Mouse (Mus musculus) heart, adult 11 months (tissue): ENCODE data around the gene Tmod4.

Source experiments
- DNase-seq: peaks from one replicate; pipeline ENCODE4 v3.0.0; 2022

Tmod4 gene

DNA sequence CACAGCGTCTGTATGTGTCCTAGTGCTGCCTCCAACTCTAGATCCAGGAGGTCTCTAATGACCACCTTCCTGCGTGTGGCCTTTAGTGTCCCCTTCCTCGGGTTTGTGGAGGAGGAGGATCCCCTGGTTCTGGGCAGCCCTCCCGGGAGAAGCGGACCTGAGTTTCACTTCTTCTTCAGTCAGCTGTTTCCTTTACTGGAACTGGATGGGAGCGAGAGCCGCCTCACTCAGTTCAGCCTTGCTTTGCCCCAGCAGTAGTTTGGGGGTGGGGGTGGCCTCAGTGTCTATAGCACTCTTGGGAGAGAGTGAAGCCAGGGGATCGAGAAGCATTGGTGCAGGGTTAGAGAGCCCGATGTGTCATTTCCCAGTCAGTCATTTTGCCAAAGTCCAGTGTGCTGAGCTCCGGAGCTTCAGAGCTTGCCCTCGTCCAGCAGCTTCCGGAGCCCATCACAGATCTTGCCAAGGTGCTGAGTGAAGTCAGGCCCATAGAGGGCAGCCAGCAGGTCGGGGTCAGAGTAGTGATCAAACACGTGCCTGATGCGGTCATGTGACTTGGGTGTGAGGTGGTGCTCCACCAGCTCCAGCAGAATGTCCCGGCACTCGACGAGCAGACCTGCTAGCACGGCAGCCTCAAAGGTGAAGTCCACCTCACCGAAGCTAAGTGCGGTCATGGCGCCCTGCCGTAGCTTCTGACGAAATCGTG, 15.5 kb downstream of the Tmod4 start:
- DNase-seq = peak; percentile 96

DNA sequence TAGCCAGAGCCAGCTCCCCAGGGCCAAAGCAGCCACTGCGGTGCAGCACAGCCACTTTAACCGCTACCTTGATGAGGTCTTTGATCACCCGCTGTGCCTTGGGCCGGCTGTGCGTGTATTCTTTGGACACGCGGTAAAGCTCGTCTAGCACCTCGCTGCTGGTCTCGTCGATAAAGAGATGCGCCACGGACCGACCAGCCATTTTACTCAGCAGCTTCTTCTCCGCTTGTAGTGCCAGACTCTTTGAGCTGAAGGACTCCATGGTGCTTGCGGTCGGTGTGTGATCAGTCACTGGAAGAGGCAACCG, 16.0 kb downstream of the Tmod4 start:
- no peak for DNase-seq

DNA sequence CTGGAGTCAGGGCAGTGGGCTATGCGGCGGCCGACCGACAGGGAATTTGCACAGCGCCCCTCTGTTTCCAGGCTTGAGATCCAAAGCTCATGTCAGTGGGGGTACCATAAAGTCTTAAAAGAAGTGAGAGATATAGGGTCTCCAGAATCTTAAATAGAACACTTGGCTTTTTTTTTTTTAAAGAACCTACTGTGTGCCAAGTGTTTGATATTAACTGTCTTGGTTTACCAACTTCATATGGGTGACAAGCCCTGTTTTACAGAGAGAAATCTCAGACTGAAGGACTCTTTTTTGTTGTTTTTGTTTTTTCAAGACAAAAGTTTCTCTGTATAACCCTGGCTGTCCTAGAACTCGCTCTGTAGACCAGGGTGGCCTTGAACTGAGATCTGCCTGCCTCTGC, 16.5 kb downstream of the Tmod4 start:
- DNase-seq = no peak

DNA sequence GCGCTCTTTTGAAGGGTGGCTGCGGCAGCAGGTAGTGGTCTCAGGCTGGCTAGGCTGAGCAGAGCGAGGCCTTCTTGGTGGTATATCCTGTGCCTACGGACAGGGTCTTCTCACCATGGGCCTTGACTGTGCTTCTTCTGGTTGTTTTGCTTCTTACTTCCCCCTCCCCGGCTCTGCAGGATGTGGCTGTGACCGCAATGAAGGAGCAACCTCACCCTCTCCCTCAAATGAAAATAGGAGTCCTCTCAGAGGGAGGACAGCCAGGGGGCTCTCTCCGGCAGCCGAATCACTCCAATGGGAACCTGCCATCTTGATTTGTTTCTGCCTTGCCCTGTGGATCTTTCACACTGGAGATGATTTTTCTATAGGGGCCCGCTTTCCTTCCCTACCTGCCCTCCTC, 17.2 kb downstream of the Tmod4 start:
- DNase-seq = peak; percentile 97

DNA sequence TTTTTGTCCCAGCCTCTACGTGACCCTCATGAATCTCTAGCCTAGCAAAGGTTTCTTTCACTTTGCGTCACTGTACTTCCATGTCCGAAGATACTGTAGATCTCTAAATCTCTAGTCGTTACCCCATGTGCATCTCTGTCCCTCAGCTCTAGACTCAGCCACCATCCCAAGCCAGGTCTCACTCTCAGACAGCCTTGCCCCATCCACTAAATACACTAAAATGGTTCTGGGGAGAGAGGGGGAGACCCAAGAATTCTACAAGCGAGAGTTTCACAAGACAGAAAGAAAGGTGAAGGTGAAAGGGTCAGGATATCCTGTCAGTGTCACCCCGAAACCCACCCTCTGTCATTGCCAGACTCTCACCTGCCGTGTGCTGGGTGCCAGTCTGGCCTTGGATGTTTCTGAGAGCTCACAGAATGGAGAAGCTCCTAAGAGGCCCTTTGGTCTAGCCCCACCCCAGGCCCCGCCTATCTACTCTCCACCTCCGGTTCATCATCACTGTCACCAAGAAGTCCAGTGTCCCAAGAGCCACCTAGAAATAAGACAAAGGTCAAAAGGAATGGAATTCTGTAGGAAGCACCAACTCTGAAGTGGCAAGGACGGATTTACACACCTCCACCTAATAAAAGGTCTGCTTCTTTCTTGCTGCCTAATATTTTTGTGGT, 17.8 kb downstream of the Tmod4 start, which contains the start of gene Tnfaip8l2:
Tnfaip8l2 (minus strand) TSS at position 409 of the 665 bp plus-strand sequence.
- DNase-seq = peak; percentile 96

DNA sequence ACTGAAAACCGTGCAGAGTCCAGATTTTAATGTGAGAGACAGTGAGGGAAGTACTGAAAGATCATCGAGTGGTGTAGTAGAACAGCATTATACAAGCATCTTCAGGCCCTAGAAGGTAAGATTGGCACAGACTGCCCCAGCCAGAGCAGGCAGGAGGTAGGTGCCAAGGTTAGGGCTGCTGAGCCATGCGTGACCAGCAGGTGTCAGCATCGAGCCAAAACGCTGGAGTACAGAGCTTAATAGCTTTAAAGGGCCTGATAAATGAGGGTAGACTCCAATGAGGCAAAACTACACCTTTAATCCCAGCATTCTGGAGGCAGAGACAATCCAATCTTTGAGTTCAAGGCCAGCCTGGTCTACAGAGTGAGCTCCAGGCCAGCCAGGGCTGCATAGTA, 18.3 kb downstream of the Tmod4 start:
- peak; percentile 98 for DNase-seq

DNA sequence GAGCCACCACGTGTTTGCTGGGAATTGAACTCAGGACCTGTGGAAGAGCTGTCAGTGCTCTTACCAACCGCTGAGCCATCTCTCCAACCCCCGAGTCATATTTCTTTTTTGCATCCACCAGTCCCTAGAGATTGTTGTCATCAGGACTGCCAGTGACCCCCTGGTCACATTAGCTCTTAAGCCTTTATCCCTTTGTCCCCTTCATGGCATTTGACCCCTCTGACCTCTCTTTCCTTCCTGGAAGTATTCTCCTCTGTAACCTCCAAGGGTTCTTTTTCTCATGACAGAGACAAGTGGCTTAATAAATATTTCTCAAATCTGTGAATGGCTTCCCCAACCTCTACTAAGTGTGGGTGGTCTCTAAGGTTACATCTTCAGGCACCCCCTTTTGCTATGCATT, 23.6 kb downstream of the Tmod4 start:
- DNase-seq = no peak

DNA sequence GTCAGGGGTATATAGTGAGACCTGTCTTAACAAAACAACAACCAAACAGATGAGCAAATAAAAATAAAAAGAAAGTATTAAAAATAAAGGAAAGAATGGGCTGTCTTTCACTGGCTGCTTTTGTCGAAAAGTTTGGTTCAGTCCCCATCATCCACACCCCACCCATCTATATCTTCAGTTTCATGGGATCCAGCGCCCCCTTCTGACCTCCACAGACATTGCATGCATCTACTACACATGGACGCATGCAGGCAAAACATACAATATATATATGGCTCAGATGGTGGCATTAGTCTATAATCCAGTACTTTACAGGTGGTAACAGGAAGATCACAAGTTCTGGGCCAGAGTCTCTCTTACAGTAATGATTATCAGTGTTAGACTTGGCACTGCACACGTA, 29.6 kb downstream of the Tmod4 start:
- DNase-seq = peak; percentile 90

DNA sequence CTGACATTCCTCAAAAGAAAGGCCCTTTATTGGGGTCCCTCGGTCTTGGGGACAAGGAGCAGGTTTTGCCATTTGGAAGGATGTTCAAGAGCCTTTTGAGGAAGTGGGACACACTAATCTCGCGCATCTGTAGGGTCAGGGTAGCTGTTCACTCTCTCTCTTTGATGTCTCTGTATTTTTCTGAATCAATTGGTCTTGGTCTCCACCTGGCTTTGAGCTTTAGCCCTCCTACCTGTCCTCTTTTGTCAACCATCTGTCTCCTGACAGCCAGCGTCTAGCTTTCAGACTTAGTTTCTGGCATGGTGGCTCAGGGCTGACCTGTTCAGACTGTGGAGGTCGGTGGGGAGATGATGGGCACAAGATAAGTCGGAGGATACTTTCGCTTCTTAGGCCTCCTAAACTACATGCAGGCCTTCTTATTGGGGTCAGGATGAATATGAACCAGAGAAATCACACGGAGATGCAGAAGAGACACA, 35.3 kb downstream of the Tmod4 start:
- DNase-seq = peak; percentile 87

DNA sequence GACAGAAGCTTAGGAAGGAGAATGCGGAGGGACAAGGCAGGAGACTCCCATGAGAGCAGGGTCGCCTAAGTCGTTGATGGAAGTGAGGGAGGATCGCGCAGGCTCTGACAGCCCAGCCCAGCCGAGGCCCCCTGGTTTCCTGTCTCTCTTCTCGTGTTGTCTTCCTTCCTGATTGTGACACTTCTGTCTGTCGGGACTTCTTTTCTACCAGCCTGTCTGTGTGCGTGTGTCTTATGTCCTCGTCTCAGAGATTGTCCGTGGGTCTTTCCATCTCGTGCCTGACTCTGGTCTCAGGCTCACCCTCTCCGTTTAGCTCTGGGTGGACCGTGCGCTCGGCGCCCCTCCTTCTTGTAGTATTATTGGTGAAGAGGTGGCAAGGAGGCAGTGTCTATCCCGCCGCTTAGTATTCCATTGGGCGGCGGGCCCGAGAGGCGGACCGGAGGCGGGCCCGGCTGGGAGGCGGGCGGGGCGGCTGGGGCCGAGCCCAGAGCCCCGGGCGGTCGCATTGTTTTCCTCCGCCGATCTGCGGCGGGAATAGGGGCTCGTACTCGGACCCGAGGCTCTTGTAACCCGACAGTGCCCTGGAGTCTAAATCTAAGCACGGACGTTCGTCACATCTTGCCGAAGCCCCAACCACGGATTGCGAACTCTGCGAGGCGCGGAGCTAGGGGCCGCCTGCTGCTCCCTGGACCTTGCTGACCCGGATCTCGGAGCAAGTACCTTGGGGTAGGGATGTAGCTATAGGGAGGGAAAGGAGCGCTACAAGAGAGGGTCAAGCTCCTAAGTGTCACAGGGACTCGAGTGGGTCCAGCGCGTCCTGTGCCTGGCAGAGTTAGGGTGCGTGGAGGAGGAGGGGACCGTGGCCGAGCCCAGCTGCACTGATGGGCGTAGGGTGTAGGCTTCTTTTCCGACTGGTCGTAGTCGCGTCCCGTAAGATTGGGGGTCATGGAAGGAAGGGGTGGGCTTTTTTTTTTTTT, 36.0 kb downstream of the Tmod4 start, which contains the start of gene Sema6c:
Sema6c (plus strand) TSS at position 471 of the 977 bp plus-strand sequence.
- peak; percentile 100 for DNase-seq

DNA sequence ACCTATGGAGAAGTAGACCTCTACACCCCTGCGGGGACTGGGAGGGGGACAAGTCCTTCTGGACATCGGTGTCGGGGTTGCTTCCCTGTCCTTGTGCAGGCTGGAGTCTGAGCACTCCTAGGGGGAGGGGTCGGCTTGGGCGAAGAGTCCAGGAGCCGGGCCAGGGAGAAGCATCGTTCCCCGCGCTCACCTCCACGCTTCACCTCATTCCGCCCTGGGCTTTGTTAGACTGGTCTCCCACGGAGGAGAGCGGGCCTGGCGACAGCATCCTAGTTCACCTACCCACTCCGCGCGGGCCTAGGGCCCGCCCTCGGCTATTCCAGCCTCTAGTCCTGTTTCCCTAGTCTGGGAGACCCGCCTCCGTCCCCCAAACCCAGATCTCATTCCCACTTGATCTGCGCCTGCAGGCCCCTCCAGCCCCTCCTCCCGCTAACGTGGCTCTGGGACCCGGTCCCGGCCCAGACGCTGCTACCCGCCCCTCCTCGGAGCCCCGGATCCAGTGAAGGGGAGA, 36.8 kb downstream of the Tmod4 start:
- DNase-seq = peak; percentile 93

DNA sequence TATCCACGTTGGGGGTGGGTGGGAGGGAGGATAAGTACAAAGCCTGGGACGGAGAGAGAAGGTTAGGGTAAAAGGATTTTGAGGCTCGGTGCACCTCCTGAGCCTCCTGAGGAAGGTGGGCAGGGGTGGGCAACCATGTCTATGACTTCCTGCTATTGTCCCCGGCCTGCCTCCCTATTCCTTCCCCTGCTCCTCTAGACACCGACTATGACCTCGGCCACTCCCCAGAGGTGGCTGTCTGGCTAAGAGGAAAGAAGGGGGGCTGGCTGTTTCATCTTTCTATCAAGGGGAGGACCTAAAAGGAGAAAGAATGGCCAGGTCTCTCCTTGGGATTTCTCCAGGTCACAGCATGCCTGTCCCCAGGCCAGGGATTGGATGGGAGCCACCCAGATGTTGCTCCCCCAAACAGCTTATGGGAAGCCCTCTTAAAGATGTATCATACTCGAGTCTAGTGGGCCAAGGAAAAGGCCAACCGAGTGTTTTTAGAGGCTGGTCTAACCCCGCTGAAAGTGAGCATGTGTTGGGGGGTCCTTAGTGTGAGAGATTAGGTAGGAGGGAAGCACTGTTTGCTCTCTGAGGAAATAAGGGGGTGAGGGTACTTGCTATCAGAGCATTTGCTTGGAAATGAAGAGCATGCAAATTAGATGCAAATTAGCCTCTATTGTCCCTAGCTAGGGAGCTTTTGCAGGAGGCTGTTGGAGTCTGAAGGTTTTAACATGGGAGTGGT, 37.5 kb downstream of the Tmod4 start:
- DNase-seq = peak; percentile 89

DNA sequence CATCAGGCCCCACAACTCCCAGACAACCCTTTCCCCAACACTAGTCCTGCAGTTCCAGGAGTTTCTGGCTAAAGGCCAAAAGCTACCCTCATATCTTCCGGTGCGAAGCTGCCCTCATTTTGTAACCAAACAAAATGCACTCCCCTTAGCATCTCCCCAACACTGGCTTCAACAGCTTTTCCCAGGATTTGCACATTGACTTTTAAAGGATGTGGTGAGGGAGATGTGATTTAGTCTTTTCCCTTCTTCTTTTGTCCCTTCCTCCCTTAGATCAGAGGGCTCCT, 38.0 kb downstream of the Tmod4 start:
- DNase-seq = no peak

DNA sequence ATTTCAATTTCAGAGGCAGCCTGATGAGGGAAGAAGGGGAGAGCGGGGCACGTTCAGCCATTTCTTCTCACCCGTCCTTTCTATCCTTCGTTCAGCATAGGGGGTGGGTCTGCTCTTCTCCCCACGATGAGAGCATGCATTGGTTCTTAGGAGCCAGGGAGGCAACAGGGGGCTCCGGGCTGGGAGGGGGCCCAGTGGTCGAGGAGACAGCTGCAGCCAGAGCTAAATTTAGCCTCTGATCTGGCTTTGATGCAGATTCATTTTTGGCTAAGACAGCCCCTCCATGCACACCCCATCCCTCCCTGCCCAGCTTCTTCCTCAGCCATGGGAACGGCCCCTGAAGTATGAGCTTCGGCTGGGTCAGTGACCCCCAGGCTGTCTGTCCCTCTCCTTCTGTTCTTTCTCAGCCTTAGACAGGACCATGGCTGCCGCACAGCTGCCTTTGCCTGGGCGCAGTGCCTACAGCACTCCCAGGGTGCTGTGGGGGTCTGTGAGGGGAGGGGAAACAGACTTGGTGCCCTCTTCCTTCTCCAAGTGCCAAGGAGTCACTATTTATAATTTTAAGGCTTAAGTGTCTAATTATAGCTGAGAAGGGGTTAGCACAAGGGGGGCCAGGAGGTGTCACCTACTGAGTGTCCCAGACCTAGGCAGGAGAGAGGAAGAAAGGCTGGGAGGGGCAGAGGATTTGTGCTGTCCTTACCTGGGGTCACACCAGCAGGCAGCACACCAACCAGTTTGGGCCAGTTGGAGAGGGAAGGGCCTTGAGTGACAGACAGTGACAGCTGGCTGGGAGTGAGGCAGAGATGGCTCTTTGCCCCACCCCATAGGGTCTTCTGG, 39.4 kb downstream of the Tmod4 start:
- peak; percentile 91 for DNase-seq

DNA sequence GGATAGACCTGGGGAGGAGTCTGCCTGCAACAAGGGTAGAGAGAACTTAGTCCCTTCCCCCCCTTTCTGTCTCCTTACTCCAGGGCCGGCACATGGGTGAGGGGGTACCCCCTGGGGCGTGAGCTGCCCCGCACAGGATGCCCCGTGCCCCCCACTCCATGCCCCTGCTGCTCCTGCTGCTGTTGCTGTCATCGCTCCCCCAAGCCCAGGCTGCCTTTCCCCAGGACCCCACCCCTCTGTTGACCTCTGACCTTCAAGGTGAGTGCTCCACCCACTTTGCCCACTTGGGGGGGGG, 39.9 kb downstream of the Tmod4 start:
- peak; percentile 91 for DNase-seq

DNA sequence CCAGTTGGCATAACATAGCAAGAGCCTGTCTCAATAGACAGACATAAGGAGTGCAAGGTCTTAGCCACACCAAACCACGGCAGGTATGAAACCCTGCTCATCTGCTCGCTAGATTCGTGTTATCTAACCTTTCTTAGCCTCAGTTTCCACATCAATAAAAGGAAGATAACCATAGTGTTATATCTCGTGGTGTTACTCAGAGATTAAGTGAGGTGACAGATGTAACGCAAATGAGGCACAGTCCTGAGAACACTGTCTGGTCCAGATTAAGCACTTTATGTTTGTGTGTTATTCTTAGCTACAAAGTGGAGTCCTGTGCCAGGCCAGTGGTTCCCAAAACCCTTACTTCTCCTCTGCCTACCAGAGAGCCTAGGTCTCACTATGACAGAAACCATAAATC, 40.6 kb downstream of the Tmod4 start:
- DNase-seq = no peak

DNA sequence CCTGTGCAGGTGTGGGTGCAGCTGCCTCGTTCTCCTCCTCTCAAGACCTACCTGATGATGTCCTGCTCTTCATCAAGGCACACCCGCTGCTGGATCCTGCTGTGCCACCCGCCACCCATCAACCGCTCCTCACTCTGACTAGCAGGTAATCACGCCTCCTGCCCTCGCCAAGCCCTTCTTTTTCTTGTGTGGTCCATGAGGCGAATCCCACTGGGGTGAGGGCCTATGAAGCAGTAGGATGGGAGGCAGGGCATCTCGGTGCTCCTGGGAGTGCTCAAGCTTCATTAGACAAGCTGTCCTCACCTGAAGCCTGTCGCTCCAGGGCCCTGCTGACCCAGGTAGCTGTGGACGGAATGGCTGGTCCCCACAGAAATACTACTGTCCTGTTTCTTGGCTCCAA, 45.7 kb downstream of the Tmod4 start:
- DNase-seq = peak; percentile 90

DNA sequence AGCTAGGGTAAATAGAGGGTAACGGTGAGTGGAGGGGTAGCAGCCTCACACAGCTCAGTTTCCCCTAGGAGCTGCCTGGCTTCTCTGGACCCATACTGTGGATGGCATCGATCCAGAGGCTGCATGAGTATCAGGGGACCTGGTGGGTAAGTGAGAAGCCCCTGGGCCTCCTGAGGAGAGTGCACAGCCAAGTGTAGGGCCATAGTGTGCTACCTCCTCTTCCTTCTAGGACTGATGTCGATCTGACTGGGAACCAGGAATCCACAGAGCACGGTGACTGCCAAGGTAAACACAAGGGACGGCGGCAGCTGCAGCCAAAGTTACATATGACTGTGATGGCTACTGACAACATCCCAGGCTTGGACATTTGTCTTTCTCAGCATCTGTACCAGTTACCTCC, 46.8 kb downstream of the Tmod4 start:
- DNase-seq = peak; percentile 90

DNA sequence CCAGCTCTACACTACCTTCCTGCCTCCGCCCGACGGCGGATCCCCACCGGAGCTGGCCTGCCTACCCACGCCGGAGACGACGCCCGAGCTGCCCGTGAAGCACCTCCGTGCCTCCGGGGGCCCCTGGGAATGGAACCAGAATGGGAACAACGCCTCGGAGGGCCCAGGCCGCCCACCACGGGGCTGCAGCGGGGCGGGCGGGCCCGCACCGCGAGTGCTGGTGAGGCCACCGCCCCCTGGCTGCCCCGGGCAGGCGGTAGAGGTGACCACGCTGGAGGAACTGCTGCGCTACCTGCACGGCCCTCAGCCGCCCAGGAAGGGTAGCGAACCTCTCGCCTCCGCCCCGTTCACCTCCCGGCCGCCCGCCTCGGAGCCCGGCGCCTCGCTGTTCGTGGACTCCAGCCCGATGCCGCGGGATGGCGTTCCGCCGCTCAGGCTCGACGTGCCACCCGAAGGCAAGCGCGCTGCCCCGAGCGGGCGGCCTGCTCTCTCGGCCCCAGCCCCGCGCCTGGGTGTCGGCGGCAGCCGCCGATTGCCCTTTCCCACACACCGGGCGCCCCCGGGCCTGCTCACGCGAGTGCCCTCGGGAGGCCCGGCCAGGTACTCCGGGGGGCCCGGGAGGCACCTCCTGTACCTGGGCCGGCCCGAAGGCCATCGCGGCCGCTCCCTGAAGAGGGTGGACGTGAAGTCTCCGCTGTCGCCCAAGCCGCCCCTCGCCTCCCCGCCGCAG, 48.4 kb downstream of the Tmod4 start:
- peak; percentile 92 for DNase-seq

DNA sequence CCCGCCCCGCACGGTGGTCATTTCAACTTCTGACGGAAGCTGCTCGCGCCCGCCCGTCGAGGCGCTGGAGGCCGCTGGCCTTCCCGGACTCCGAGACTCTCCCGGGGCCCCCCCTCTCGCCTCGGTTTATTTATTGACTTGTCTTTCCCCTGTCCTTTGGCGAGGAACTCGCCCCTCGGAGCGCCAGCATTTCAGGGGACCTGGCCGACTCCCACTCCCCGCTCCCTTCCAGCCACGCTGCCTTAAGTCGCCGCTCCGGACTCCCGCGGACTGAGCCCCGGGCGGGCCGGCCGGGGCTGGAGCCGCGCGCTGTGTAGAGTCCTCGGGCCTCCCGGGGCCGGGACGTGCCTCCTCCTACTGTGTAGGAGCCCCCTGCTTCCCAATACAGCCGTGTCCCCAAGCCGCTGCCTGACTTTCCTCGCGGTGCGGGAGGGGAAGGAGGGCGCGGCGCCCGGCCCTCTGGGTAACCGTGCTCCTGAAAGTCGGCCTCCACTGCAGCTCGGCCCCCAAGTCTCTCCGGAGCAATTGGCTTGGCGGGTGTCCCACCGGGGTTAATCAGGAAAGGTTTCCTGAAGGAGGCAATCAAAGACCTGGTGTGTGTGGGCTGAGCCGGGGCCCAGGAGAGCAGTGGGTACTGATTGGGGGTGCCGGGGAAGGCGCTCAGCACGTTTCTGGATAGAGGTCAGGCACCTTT, 49.1 kb downstream of the Tmod4 start:
- peak; percentile 91 for DNase-seq
